Mouse (Mus musculus) spleen, postnatal 4 days (tissue): ENCODE measurements around the gene Smok2b.
"Not testable (repeated sequence)": the region's sequence is repeated elsewhere in the genome, so short reads cannot be mapped to it uniquely, and the experiment has no call there.

ENCODE experiments used
- DNase-seq, 2 experiments: peaks; one replicate each; pipeline ENCODE4 v3.0.0; 2022; ENCODE audit warnings: low spot score in 2 of 2

The Smok2b gene

GRCm38 (mm10) chr17:13229957-13230356 is at the start of gene Smok2b:
Gene Smok2b (plus strand): TSS chr17:13230257.
- not testable (repeated sequence) for DNase-seq

GRCm38 (mm10) chr17:13180491-13180890 is 49.6 kb upstream of the Smok2b start:
- not testable (repeated sequence) for DNase-seq

DNA sequence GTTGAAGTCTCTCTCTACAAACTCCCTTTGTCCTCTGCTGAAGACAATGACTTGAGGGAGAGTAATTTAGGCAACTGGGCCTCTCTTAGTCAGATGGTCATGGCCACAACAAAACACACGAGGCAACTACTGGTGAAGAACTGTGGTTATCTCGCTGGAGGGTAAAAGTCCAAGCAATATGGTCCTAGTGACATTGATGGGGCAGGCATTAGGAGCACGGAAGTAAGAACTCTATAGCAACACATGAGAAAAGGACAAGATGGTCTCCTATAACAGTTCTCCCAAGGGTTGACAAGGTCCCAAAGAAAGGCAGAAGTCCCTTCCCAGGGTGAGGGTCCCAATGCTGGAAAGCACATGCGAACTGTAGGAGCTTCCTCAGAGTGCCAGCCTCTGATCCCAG is 47.3 kb upstream of the Smok2b start:
- not testable (repeated sequence) for DNase-seq

GRCm38 (mm10) chr17:13184514-13184913 is 45.5 kb upstream of the Smok2b start:
- not testable (repeated sequence) for DNase-seq

- not testable (repeated sequence) for DNase-seq
Measured at GRCm38 (mm10) chr17:13186541-13186940, 43.5 kb upstream of the Smok2b start.

- not testable (repeated sequence) for DNase-seq
Measured at GRCm38 (mm10) chr17:13187621-13188020, 42.4 kb upstream of the Smok2b start.

DNA sequence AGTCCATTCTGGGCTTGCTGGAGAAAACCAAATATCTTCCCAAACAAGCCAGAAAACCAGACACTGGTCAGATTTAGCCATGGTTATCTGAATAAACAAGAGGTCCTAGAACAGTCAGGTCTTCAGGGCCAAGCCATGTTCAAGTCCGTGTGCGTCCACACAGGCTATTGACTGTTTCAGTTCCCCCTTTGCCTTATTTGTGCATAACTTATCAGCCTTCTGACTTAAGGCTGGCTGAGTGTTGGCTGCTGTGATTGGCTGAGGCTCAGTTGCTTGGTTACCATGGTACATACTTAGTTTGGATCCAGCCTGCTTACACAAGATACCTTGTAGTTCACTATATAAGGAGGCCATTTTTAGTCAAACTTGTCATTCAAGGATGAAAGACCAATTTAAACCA is 41.2 kb upstream of the Smok2b start:
- not testable (repeated sequence) for DNase-seq

GRCm38 (mm10) chr17:13190836-13191583 is 39.0 kb upstream of the Smok2b start:
- not testable (repeated sequence) for DNase-seq

GRCm38 (mm10) chr17:13196486-13196885 is 33.6 kb upstream of the Smok2b start:
- not testable (repeated sequence) for DNase-seq

DNA sequence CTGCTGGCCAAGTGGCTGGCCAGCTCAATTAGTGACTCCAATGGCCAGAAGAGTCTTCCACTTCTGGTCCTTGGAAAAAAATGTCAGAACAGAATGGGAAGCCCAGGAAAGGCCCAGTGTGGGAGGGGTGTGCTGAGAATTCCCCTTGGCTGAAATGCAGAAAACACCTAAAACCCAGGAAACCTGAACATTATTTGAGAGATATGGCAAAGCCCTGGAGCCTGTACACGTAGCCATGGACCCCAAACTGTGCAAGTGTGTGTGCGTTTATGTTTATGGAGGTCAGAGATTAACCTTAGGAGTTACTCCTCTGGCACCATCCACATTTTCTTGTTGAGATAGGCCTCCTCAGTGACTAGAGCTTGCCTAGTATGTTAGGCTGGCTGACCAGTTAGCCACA is 31.2 kb upstream of the Smok2b start:
- DNase-seq, result not testable (repeated sequence)

DNA sequence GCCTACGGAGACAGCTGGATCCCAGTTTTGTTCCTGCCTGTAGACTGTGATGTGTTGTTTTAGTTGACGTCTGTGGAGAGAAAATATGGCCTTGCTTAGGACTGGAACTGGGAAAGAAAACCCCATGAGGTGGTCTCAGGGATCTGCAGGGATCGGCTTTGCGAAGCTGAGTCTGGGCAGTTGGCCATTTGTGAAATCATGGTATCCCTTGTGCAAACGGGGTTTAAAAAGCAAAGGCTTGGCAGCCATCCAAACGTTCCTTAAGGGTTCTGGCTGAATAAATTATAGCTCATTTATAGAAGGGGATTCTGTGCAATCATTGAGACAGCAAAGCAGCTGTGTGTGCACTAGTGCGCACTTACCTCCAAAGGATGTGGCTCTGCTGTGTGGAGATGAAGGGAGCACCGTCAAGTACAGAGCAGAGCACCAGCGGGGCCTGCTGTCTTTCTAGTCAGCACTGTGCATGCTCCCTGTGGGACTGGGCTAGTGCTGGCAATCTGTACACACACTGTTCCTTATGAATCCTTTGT is 30.1 kb upstream of the Smok2b start:
- not testable (repeated sequence) for DNase-seq

DNA sequence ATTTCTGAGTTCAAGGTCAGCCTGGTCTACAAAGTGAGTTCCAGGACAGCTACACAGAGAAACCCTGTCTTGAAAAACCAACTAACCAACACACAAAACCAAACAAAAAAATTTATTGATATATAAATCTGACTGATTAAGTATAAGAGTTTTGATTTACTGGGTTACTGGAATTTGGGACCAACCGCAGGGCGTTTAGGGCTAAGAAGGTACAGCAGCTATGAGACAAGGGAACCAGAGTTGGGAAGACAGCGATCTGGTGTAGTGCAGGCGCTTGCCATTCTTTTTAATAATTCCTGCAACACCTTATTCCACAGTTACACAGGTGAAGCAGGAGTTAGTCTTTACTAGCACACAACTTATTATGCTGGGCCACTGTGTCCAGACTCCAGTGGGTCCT is 28.5 kb upstream of the Smok2b start:
- not testable (repeated sequence) for DNase-seq

- DNase-seq, result not testable (repeated sequence)
Measured at GRCm38 (mm10) chr17:13202453-13203107, 27.5 kb upstream of the Smok2b start.

DNA sequence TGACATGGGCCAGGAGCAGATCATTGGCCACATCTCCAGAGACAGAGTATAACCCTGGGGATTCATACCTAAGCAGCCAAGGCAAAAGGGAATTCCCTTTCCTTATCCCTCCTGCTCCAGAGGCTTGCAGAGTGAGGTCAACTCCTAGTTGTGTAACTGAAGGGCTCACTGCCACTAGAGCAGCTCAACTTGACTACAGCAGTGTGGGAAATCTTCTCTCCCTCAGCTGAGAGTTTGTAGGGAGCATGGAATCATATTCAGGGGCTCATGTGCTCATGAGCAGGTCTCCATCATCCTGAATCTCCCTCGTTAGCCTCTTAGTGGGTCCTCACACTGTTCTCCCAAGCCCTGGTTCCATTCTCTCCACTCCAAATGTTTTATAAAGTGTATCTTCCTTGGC is 24.8 kb upstream of the Smok2b start:
- not testable (repeated sequence) for DNase-seq

GRCm38 (mm10) chr17:13206491-13206890 is 23.6 kb upstream of the Smok2b start:
- peak in 1 of 2 experiments; percentile 64 for DNase-seq

DNA sequence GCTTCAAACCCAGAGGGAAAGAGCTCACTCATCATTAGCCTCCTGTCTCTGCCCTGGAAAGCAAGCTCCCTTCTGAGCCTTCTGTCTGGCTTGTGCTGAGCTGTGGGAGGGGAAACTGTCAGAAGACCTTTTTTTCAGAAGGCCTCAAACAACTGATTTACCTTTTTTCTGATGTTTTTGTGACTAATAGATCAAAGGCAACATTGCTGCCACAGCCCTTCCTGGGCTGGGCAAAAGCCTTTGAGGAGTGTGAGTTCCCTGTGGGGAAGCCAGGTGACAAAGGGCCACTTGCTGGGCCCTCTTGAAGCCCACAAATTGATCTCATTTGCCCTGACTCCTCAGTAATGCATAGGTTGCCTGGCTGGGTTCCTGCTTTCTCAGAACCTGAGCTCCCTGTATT is 21.6 kb upstream of the Smok2b start:
- not testable (repeated sequence) for DNase-seq

DNA sequence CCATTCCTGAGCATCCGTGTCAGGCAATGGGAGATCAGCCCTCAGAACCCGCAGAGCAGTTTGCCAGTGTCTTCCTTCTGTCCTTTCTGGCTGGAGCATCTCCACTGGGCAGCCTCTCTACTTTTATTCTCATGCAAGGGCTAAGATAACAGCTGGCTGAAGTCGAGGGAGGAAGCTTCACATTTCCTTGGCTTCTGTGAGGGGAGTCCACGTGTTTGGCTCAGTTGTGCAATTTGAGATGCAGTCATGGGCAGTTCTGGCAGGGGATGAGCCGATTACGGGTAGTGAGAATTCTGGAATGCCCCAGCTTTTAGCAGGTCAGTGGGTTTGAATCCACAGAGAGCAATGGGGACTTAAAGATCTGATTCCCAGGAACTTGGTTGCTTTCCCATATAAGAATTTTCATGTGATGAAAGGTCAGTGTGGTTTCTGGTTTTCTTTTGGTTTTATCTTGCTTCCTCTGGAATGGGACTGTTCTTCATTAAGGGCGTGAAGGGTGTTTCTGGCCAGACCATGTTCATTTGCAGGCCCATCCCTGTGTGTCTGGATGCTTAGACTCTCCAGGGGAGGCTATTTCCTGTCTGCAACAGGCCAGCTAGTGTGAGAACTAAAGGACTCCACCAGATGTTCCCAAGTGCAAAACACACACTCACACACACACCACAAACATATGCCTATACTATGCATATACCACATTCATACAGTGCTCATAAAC is 17.8 kb upstream of the Smok2b start:
- no peak for DNase-seq

DNA sequence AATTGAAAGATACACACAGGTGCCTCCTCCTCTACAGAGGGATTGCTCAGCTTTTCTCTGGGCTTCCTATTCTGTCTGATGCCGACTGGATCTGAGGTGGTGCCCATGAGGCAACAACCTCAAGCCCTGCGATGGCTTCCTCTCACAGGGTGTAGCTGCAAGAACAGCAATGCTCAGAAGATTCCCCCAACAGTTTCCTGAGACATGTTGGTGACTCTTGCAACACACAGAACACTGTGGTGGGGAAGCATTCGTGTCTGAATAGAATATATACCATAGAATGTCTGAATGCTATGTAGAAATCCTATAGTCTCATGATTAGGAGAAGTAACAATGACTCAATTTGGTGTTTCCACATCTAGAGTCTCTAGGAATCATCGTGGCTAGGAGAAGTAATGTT is 15.9 kb upstream of the Smok2b start:
- no peak for DNase-seq

- no peak for DNase-seq
Measured at GRCm38 (mm10) chr17:13215595-13215994, 14.5 kb upstream of the Smok2b start.

- no peak for DNase-seq
Measured at GRCm38 (mm10) chr17:13220888-13221287, 9.2 kb upstream of the Smok2b start, which contains the start of gene Smok2a. Gene Smok2a (plus strand): TSS chr17:13221188.

DNA sequence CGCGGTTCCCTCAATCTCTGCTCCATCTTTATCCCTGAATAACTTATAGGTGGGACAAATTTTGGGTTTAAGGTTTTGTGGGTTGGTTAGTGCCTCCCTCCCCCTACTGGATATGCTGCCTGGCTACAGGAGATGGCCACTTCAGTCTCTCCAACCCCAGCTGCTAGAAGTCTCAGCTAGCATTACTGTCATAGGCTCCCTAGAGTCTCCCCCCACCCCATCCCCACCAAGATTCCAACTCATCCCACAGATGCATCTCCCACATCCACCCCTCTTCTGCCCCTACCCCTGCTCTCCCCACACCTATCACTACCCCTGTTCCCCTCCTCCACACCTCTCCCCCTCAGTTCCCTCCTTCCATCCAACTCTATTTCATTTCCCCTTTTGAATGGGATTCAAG is 8.1 kb upstream of the Smok2b start:
- not testable (repeated sequence) for DNase-seq

DNA sequence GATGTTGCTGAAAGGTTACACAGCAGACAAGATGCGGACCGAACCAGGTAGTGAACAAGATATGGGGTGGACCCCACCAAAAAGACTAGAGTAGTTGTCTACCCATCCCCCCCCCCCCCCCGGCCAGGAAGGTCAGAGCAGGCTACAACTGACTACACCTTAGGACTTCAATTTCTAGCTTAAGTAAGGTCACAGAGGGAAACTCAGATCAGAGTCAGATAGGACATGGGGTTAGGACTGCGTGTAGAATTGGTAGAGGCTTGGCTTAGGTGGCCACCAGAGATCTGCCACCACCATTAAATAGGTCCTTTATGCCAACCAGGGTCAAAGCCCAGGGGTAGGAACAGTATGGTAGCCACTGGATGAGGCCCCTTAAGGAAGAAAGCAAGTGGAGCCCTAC is 9.4 kb downstream of the Smok2b start:
- not testable (repeated sequence) for DNase-seq
